Mouse (Mus musculus): ENCODE measurements around the gene Dnase1l3. TPM values are rescaled to one million over a fixed set of nuclear protein-coding genes. Genes with fewer than 3 reads are reported as not detected.

The Dnase1l3 gene
- polyA plus RNA-seq, 1 experiment from 2014 or later, result 0.05 TPM

- 44% methylated on average over 4 of the region's 4 CpGs for WGBS
- no peaks in the 10 kb centered on the region for H3K9me3 ChIP-seq
- H3K27me3 ChIP-seq (replicated peaks), result no peaks in the 10 kb centered on the region
- no peak for ATAC-seq (ENCODE audit: extremely low read depth, insufficient number of reproducible peaks, low FRiP score, low TSS enrichment)
- no peak overlapping the region for H3K4me2 ChIP-seq
- no peak overlapping the region for H3K9ac ChIP-seq
- H3K36me3 ChIP-seq, result no peaks in the 10 kb centered on the region
- peak overlapping the region; percentile 73 for H3K27ac ChIP-seq (replicated peaks)
- no peak overlapping the region for H3K4me3 ChIP-seq
- H3K4me1 ChIP-seq, result peaks cover 22% of the 10 kb centered on the region
These were observed 36.2 kb upstream of the Dnase1l3 start for GRCm38 (mm10) chr14:8030535-8030934.

- Histone ChIP-seq H3K9ac (no peak overlapping the region), H3K4me3 (no peak overlapping the region), H3K36me3 (no peaks in the 10 kb centered on the region), H3K27ac (replicated peaks) (peak overlapping the region; percentile 73), H3K4me2 (no peak overlapping the region), H3K9me3 (no peaks in the 10 kb centered on the region), H3K27me3 (replicated peaks) (no peaks in the 10 kb centered on the region), H3K4me1 (peaks cover 22% of the 10 kb centered on the region)
- 82% methylated on average over 1 of the region's 1 CpGs for WGBS
- ATAC-seq (ENCODE audit: extremely low read depth, insufficient number of reproducible peaks, low FRiP score, low TSS enrichment), result no peak
These were observed 35.4 kb upstream of the Dnase1l3 start for GRCm38 (mm10) chr14:8029752-8030151.

- ATAC-seq (ENCODE audit: extremely low read depth, insufficient number of reproducible peaks, low FRiP score, low TSS enrichment), result no peak
- no peaks in the 10 kb centered on the region for H3K27me3 ChIP-seq (replicated peaks)
- H3K4me3 ChIP-seq, result no peak overlapping the region
- no peak overlapping the region for H3K9ac ChIP-seq
- no peaks in the 10 kb centered on the region for H3K9me3 ChIP-seq
- H3K4me2 ChIP-seq, result no peak overlapping the region
- no peak overlapping the region for H3K27ac ChIP-seq (replicated peaks)
- WGBS, result 69% methylated on average over 5 of the region's 5 CpGs
- H3K4me1 ChIP-seq, result peaks cover 36% of the 10 kb centered on the region
- no peaks in the 10 kb centered on the region for H3K36me3 ChIP-seq
These were observed 33.7 kb upstream of the Dnase1l3 start for GRCm38 (mm10) chr14:8028086-8028485.

GRCm38 (mm10) chr14:8026769-8027531 lies 32.6 kb upstream of the Dnase1l3 start:
- H3K4me2 ChIP-seq, result no peak overlapping the region
- H3K36me3 ChIP-seq, result no peaks in the 10 kb centered on the region
- H3K4me3 ChIP-seq, result no peak overlapping the region
- ATAC-seq (ENCODE audit: extremely low read depth, insufficient number of reproducible peaks, low FRiP score, low TSS enrichment), result no peak
- 67% methylated on average over 10 of the region's 10 CpGs for WGBS
- no peaks in the 10 kb centered on the region for H3K9me3 ChIP-seq
- H3K4me1 ChIP-seq, result peaks cover 30% of the 10 kb centered on the region
- H3K27me3 ChIP-seq (replicated peaks), result no peaks in the 10 kb centered on the region
- no peak overlapping the region for H3K9ac ChIP-seq
- no peak overlapping the region for H3K27ac ChIP-seq (replicated peaks)

GRCm38 (mm10) chr14:8024936-8025335 lies 30.6 kb upstream of the Dnase1l3 start:
- no peaks in the 10 kb centered on the region for H3K36me3 ChIP-seq
- peaks cover 20% of the 10 kb centered on the region for H3K4me1 ChIP-seq
- no peaks in the 10 kb centered on the region for H3K27me3 ChIP-seq (replicated peaks)
- no peaks in the 10 kb centered on the region for H3K9me3 ChIP-seq
- H3K4me3 ChIP-seq, result no peak overlapping the region
- no peak for ATAC-seq (ENCODE audit: extremely low read depth, insufficient number of reproducible peaks, low FRiP score, low TSS enrichment)
- H3K4me2 ChIP-seq, result no peak overlapping the region
- H3K27ac ChIP-seq (replicated peaks), result no peak overlapping the region
- 85% methylated on average over 10 of the region's 10 CpGs for WGBS
- no peak overlapping the region for H3K9ac ChIP-seq

GRCm38 (mm10) chr14:8024469-8024868 lies 30.1 kb upstream of the Dnase1l3 start:
- Histone ChIP-seq H3K9ac (no peak overlapping the region), H3K27me3 (replicated peaks) (no peaks in the 10 kb centered on the region), H3K9me3 (no peaks in the 10 kb centered on the region), H3K36me3 (no peaks in the 10 kb centered on the region), H3K27ac (replicated peaks) (no peak overlapping the region), H3K4me2 (no peak overlapping the region), H3K4me1 (peaks cover 18% of the 10 kb centered on the region), H3K4me3 (no peak overlapping the region)
- no peak for ATAC-seq (ENCODE audit: extremely low read depth, insufficient number of reproducible peaks, low FRiP score, low TSS enrichment)
- 36% methylated on average over 6 of the region's 6 CpGs for whole genome bisulfite sequencing

GRCm38 (mm10) chr14:8020546-8020945 lies 26.2 kb upstream of the Dnase1l3 start:
- Histone ChIP-seq H3K36me3 (no peaks in the 10 kb centered on the region), H3K9me3 (no peaks in the 10 kb centered on the region), H3K4me2 (no peak overlapping the region), H3K9ac (no peak overlapping the region), H3K4me1 (peaks cover 14% of the 10 kb centered on the region), H3K27me3 (replicated peaks) (no peaks in the 10 kb centered on the region), H3K4me3 (no peak overlapping the region), H3K27ac (replicated peaks) (no peak overlapping the region)
- no peak for ATAC-seq (ENCODE audit: extremely low read depth, insufficient number of reproducible peaks, low FRiP score, low TSS enrichment)
- whole genome bisulfite sequencing, result 80% methylated on average over 7 of the region's 7 CpGs

- H3K27ac ChIP-seq (replicated peaks), result no peak overlapping the region
- no peak overlapping the region for H3K4me2 ChIP-seq
- no peaks in the 10 kb centered on the region for H3K9me3 ChIP-seq
- no peak for ATAC-seq (ENCODE audit: extremely low read depth, insufficient number of reproducible peaks, low FRiP score, low TSS enrichment)
- 88% methylated on average over 1 of the region's 1 CpGs for WGBS
- H3K9ac ChIP-seq, result no peak overlapping the region
- peaks cover 14% of the 10 kb centered on the region for H3K4me1 ChIP-seq
- H3K4me3 ChIP-seq, result no peak overlapping the region
- H3K27me3 ChIP-seq (replicated peaks), result no peaks in the 10 kb centered on the region
- no peaks in the 10 kb centered on the region for H3K36me3 ChIP-seq
These were observed 25.6 kb upstream of the Dnase1l3 start for GRCm38 (mm10) chr14:8020011-8020410.

GRCm38 (mm10) chr14:8016951-8017350 lies 22.6 kb upstream of the Dnase1l3 start:
- H3K27ac ChIP-seq (replicated peaks), result no peak overlapping the region
- H3K9ac ChIP-seq, result no peak overlapping the region
- no peaks in the 10 kb centered on the region for H3K4me1 ChIP-seq
- no peaks in the 10 kb centered on the region for H3K27me3 ChIP-seq (replicated peaks)
- ATAC-seq (ENCODE audit: extremely low read depth, insufficient number of reproducible peaks, low FRiP score, low TSS enrichment), result no peak
- H3K36me3 ChIP-seq, result no peaks in the 10 kb centered on the region
- H3K4me2 ChIP-seq, result no peak overlapping the region
- WGBS, result 58% methylated on average over 1 of the region's 1 CpGs
- no peaks in the 10 kb centered on the region for H3K9me3 ChIP-seq
- no peak overlapping the region for H3K4me3 ChIP-seq

GRCm38 (mm10) chr14:8016276-8016675 lies 21.9 kb upstream of the Dnase1l3 start:
- WGBS, result 84% methylated on average over 6 of the region's 6 CpGs
- H3K9me3 ChIP-seq, result no peaks in the 10 kb centered on the region
- no peak overlapping the region for H3K4me3 ChIP-seq
- no peaks in the 10 kb centered on the region for H3K36me3 ChIP-seq
- no peak overlapping the region for H3K27ac ChIP-seq (replicated peaks)
- no peak overlapping the region for H3K9ac ChIP-seq
- H3K27me3 ChIP-seq (replicated peaks), result no peaks in the 10 kb centered on the region
- H3K4me2 ChIP-seq, result no peak overlapping the region
- no peak for ATAC-seq (ENCODE audit: extremely low read depth, insufficient number of reproducible peaks, low FRiP score, low TSS enrichment)
- no peaks in the 10 kb centered on the region for H3K4me1 ChIP-seq

- H3K9ac ChIP-seq, result no peak overlapping the region
- no peaks in the 10 kb centered on the region for H3K9me3 ChIP-seq
- no peaks in the 10 kb centered on the region for H3K4me1 ChIP-seq
- no peaks in the 10 kb centered on the region for H3K27me3 ChIP-seq (replicated peaks)
- no peak overlapping the region for H3K4me2 ChIP-seq
- no peak overlapping the region for H3K4me3 ChIP-seq
- H3K36me3 ChIP-seq, result no peaks in the 10 kb centered on the region
- no peak for ATAC-seq (ENCODE audit: extremely low read depth, insufficient number of reproducible peaks, low FRiP score, low TSS enrichment)
- WGBS, result 88% methylated on average over 6 of the region's 6 CpGs
- no peak overlapping the region for H3K27ac ChIP-seq (replicated peaks)
These were observed 21.4 kb upstream of the Dnase1l3 start for GRCm38 (mm10) chr14:8015756-8016155.

GRCm38 (mm10) chr14:8011938-8012337 lies 17.6 kb upstream of the Dnase1l3 start:
- Histone ChIP-seq H3K4me3 (no peak overlapping the region), H3K36me3 (no peaks in the 10 kb centered on the region), H3K9ac (no peak overlapping the region), H3K27ac (replicated peaks) (no peak overlapping the region), H3K27me3 (replicated peaks) (no peaks in the 10 kb centered on the region), H3K4me1 (no peaks in the 10 kb centered on the region), H3K9me3 (no peaks in the 10 kb centered on the region), H3K4me2 (no peak overlapping the region)
- WGBS, result 73% methylated on average over 6 of the region's 6 CpGs
- ATAC-seq (ENCODE audit: extremely low read depth, insufficient number of reproducible peaks, low FRiP score, low TSS enrichment), result no peak

Data from heart, embryonic 13.5 days (tissue).